Mouse (Mus musculus): Measurements from ENCODE around the gene Gab2. TPM values are rescaled to one million over a fixed set of nuclear protein-coding genes. Genes with fewer than 3 reads are reported as not detected.

The Gab2 gene
- 10 to 100 TPM; 57.0 to 67.7 TPM for total RNA-seq (2023)

GRCm38 (mm10) chr7:97081242-97081958 is at the start of gene Gab2:
TSS of gene Gab2 (plus strand) at chr7:97081586.

DNA sequence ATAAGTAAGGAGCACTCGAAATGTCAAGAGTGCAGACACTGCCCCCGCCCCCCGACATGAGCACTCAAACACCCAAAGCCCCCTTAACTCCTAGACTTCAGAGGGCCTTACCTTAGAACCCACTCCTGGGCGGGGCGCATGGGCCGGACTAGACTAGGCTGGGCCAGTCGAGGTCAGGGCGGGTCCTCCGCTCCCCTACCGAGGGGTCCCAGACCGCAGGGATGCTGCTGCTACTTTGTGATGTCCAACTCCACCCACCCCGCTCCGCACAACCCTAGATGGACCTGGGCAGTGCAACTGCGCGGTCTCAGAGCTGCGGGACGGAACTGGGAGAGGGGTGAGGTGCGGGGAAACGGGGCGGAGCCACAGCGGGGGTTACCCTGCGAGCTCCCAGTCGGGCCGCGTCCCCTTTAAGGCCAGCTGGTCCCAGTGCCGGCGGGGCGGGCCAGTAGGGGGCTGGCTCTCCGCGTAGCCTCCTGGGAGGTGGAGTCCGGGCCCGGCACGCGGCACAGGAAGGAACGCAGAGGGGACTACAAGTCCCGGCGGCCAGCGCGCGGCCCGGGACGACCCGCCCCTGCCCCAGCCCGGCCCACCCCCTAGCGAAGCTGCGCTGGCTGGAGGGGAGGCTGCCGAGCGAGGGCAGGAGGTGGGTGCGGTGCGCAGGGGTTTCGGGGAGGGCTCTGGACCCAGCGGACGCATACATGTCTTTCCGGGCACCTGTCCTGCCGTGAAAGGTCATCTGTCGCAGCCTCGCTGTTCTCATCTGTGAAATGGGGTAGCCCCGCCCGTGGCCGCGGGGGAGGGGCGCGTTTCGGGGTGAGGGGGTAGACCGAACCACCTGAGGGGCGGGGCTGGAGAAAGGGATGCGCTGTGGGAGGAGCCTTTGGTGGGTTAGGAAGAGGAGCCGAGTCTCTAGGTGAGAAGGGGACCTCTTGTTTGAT is 250.6 kb downstream of the Gab2 start, which contains the start of the genes Usp35 and Kctd21:
Gene Usp35 (minus strand): TSS at position 295 of the 941 bp plus-strand sequence.
Gene Kctd21 (plus strand): TSS at position 602 of the 941 bp plus-strand sequence.

Other genes with a start within 250 kb of the Gab2 start
- gene Nars2, start 130.1 kb upstream of the Gab2 start, total RNA-seq (2023), result 1 to 10 TPM; 4.8 to 6.2 TPM

All from monocyte, adult 59 days (primary cell).